Mouse (Mus musculus) lung, embryonic 14.5 days (tissue): ENCODE data around the gene Pten. TPM values are rescaled to one million over a fixed set of nuclear protein-coding genes. Genes with fewer than 3 reads are reported as not detected.

Experiments used
- ATAC-seq: fragments of 200-750 bp; cut with Nextera tagmentation; 2 replicates; pipeline ENCODE4 v1.8.0; 2017; ENCODE audit warnings: mild to moderate bottlenecking, moderate TSS enrichment, moderate library complexity; ENCODE audit not compliant: insufficient read depth
- DNase-seq: peaks from one replicate; pipeline ENCODE4 v3.0.0-alpha.2; 2015
- H3K27ac ChIP-seq: fragments of 300-500 bp; sonication (generic); 2 replicates; pipeline ENCODE4 v1.5.1; 2014; ENCODE audit warnings: low read depth, mild to moderate bottlenecking, moderate library complexity
- H3K27me3 ChIP-seq: fragments of 300-500 bp; sonication (generic); 2 replicates; pipeline ENCODE4 v1.6.1; 2014; ENCODE audit warnings: low read length, control low read depth; ENCODE audit not compliant: insufficient read depth
- H3K36me3 ChIP-seq: fragments of 300-500 bp; sonication (generic); 2 replicates; pipeline ENCODE4 v1.6.1; 2014; ENCODE audit warnings: control low read depth; ENCODE audit not compliant: insufficient read depth
- H3K4me1 ChIP-seq: fragments of 300-500 bp; sonication (generic); 2 replicates; pipeline ENCODE4 v1.6.1; 2014; ENCODE audit warnings: antibody characterized with exemption, control low read depth; ENCODE audit not compliant: insufficient read depth
- H3K4me2 ChIP-seq: fragments of 300-500 bp; sonication (generic); 2 replicates; pipeline ENCODE4 v1.6.1; 2014; ENCODE audit warnings: mild to moderate bottlenecking
- H3K4me3 ChIP-seq: fragments of 300-500 bp; sonication (generic); 2 replicates; pipeline ENCODE4 v1.5.1; 2014; ENCODE audit warnings: low read depth, low read length
- H3K9ac ChIP-seq: fragments of 300-500 bp; sonication (generic); 2 replicates; pipeline ENCODE4 v1.6.1; 2014
- H3K9me3 ChIP-seq: fragments of 300-500 bp; sonication (generic); 2 replicates; pipeline ENCODE4 v1.6.1; 2016; ENCODE audit warnings: low read depth, low read length, control low read depth
- CTCF ChIP-seq: IDR thresholded peaks from 2 replicates; pipeline ENCODE4 v1.5.1; 2016; ENCODE audit warnings: antibody characterized with exemption, low read depth
- WGBS: fragments of 180-500 bp; shearing (Covaris S2); extraction: QIAGEN DNeasy Blood & Tissue Kit; methylation state at CpG from one replicate; pipeline ENCODE4 v1.1.7; 2014; 5-methylcytosine and 5-hydroxymethylcytosine counted together
- polyA plus RNA-seq: library from polyadenylated mRNA; unstranded; fragments of >200 nt; fragmentation: Nextera tagmentation; extraction: Ambion mirVana; gene quantifications from 2 replicates; pipeline ENCODE4 v1.2.1, GENCODE M21; 2014

Pten gene
- polyA plus RNA-seq, 1 experiment from 2014 or later = 15.4 TPM

DNA sequence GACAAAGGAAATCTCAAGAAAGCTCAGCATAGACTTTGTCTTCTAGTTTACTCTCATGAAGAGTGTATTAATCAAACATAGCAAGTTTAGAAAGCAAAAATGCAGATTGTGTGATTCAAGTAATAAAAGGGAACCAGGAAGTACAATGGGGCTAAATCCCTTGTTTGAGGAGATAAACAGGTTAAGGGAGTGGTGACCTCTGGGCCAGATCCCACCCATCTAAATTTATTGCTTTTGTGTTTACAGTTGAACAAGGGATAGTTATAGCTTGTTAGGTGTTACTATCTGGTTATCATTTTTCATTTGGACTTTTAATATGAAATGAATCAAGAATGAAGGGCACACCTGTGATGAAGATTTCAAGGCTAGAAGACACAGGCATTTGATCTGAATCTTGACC is 24.4 kb upstream of the Pten start:
- H3K4me2 ChIP-seq = no peak overlapping the region
- H3K9me3 ChIP-seq = no peaks in the 10 kb centered on the region
- no peak for ATAC-seq
- no peak for TF ChIP-seq CTCF
- no peak for DNase-seq
- no peaks in the 10 kb centered on the region for H3K36me3 ChIP-seq
- no peak overlapping the region for H3K27ac ChIP-seq
- no peak overlapping the region for H3K9ac ChIP-seq
- no peak overlapping the region for H3K4me3 ChIP-seq
- no peaks in the 10 kb centered on the region for H3K4me1 ChIP-seq
- H3K27me3 ChIP-seq = no peaks in the 10 kb centered on the region

DNA sequence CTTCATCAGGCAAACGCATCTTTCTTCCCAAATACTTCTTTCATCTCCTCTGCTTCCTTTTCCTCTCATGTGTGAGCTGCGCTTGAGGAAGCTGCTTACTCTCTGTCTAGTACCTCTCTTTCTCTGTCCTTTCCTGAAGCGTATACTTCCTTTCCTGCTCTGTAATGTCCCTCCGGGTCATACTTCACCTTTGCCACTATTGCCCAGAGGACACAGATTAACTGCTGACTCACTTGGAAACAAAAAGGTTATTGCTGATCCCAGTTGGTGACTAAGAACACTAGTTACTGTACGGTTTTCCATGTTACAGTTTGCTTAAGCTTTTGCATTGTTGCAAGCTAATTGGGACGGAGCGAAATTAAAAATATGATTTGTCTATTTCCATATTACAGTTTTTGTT is 19.5 kb upstream of the Pten start:
- no peak overlapping the region for H3K4me3 ChIP-seq
- H3K4me2 ChIP-seq = no peak overlapping the region
- no peak overlapping the region for H3K27ac ChIP-seq
- TF ChIP-seq CTCF = no peak
- H3K36me3 ChIP-seq = no peaks in the 10 kb centered on the region
- no peaks in the 10 kb centered on the region for H3K9me3 ChIP-seq
- no peak for ATAC-seq
- no peak for DNase-seq
- WGBS = 81% methylated on average over 7 of the region's 7 CpGs
- no peaks in the 10 kb centered on the region for H3K4me1 ChIP-seq
- H3K27me3 ChIP-seq = no peaks in the 10 kb centered on the region
- H3K9ac ChIP-seq = no peak overlapping the region

DNA sequence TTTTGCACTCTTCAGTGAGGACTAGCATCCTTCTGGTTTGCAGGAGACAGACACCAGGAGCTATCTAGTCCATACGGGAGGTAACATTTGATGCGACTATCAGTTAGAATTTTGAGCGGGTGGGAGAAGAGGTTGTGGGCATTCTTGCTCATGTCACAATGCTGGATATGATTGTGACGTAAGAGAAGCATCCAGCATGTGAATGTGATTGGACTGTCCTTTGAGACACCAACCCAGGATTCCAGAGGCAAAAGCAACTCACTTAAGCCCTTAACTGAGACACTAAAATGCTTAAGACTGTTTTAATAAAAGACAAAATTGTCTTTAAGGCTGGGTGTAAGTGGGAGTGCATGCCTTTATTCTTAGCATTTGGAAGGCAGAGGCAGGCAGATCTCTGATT is 17.6 kb upstream of the Pten start, which contains the start of gene Atad1:
Atad1 (minus strand) TSS at position 101 of the 400 bp plus-strand sequence.
- Histone ChIP-seq H3K9ac (no peak within 1 kb of the TSS), H3K4me3 (no peak within 1 kb of the TSS), H3K27me3 (no peaks in the 10 kb centered on the region), H3K4me2 (no peak within 1 kb of the TSS), H3K36me3 (no peaks in the 10 kb centered on the region), H3K27ac (no peak within 1 kb of the TSS), H3K9me3 (no peaks in the 10 kb centered on the region), H3K4me1 (no peaks in the 10 kb centered on the region)
- no peak for TF ChIP-seq CTCF
- DNase-seq (no peak), ATAC-seq (no peak)
- 87% methylated on average over 4 of the region's 4 CpGs for WGBS

- H3K36me3 ChIP-seq = no peaks in the 10 kb centered on the region
- ATAC-seq = no peak
- no peaks in the 10 kb centered on the region for H3K4me1 ChIP-seq
- DNase-seq = no peak
- WGBS = 88% methylated on average over 4 of the region's 4 CpGs
- no peaks in the 10 kb centered on the region for H3K27me3 ChIP-seq
- no peak overlapping the region for H3K4me3 ChIP-seq
- H3K9ac ChIP-seq = no peak overlapping the region
- no peak overlapping the region for H3K27ac ChIP-seq
- H3K9me3 ChIP-seq = no peaks in the 10 kb centered on the region
- H3K4me2 ChIP-seq = no peak overlapping the region
- no peak for TF ChIP-seq CTCF
Measured at GRCm38 (mm10) chr19:32740641-32741345, 16.5 kb upstream of the Pten start.

DNA sequence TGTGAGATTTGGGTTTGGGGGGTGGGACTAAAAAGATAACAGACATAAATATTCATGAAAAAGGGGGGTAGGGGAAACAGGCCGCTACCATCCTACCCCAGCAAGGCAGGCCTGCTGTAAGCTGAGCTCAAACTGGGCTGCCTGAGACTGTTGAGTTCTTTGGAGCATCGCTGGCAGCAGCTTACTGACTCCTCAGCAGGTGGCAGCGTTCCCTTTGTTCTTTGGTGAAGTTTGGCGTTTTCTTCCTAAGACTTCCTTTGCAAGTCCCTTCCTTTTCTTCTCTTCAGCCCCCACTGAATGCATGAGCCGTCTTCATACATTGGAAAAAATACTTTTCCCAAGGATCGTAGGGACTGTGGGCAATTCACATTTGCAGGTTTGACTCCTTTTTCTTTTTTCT is 7.9 kb upstream of the Pten start:
- 22% methylated on average over 6 of the region's 6 CpGs for WGBS
- ATAC-seq (no peak), DNase-seq (peak; percentile 73)
- no peak overlapping the region for H3K4me3 ChIP-seq
- H3K27me3 ChIP-seq = no peaks in the 10 kb centered on the region
- H3K9ac ChIP-seq = no peak overlapping the region
- no peak overlapping the region for H3K4me2 ChIP-seq
- H3K27ac ChIP-seq = no peak overlapping the region
- no peaks in the 10 kb centered on the region for H3K36me3 ChIP-seq
- no peaks in the 10 kb centered on the region for H3K4me1 ChIP-seq
- TF ChIP-seq CTCF = peak; percentile 53
- H3K9me3 ChIP-seq = no peaks in the 10 kb centered on the region

- DNase-seq = no peak
- Histone ChIP-seq H3K9ac (no peak overlapping the region), H3K27ac (no peak overlapping the region), H3K36me3 (no peaks in the 10 kb centered on the region), H3K4me2 (no peak overlapping the region), H3K9me3 (no peaks in the 10 kb centered on the region), H3K4me3 (no peak overlapping the region), H3K27me3 (no peaks in the 10 kb centered on the region), H3K4me1 (no peaks in the 10 kb centered on the region)
- WGBS = 86% methylated on average over 6 of the region's 6 CpGs
- TF ChIP-seq CTCF = no peak
- no peak for ATAC-seq
Measured at GRCm38 (mm10) chr19:32752357-32752756, 4.9 kb upstream of the Pten start.

GRCm38 (mm10) chr19:32753386-32753785 is 3.9 kb upstream of the Pten start:
- no peaks in the 10 kb centered on the region for H3K36me3 ChIP-seq
- no peak overlapping the region for H3K4me2 ChIP-seq
- no peak for DNase-seq
- no peak overlapping the region for H3K27ac ChIP-seq
- H3K9me3 ChIP-seq = no peaks in the 10 kb centered on the region
- no peak overlapping the region for H3K9ac ChIP-seq
- no peak overlapping the region for H3K4me3 ChIP-seq
- 79% methylated on average over 3 of the region's 3 CpGs for WGBS
- no peak for TF ChIP-seq CTCF
- no peak for ATAC-seq
- no peaks in the 10 kb centered on the region for H3K4me1 ChIP-seq
- no peaks in the 10 kb centered on the region for H3K27me3 ChIP-seq
